Mouse (Mus musculus) spleen, postnatal 10 days (tissue): ENCODE measurements around the gene Tom1l1.
"Not testable (repeated sequence)": the region's sequence is repeated elsewhere in the genome, so short reads cannot be mapped to it uniquely, and the experiment has no call there.

ENCODE experiments used
- DNase-seq, 2 experiments: peaks; one replicate each; pipeline ENCODE4 v3.0.0; 2021 to 2022; ENCODE audit warnings: low spot score in 2 of 2

Gene Tom1l1

GRCm38 (mm10) chr11:90687460-90688416 lies at the start of gene Tom1l1:
TSS of gene Tom1l1 (minus strand) at chr11:90688366.
- DNase-seq: peak; percentile 66 to 82

GRCm38 (mm10) chr11:90733575-90733974 lies 45.4 kb upstream of the Tom1l1 start:
- peak in 1 of 2 experiments; percentile 54 for DNase-seq

- peak; percentile 55 to 77 for DNase-seq
Measured at GRCm38 (mm10) chr11:90727354-90728125, 39.4 kb upstream of the Tom1l1 start.

- DNase-seq: peak in 1 of 2 experiments; percentile 25
Measured at GRCm38 (mm10) chr11:90726730-90727129, 38.6 kb upstream of the Tom1l1 start.

GRCm38 (mm10) chr11:90722304-90722703 lies 34.1 kb upstream of the Tom1l1 start:
- DNase-seq: no peak

GRCm38 (mm10) chr11:90717719-90718118 lies 29.6 kb upstream of the Tom1l1 start:
- DNase-seq: no peak

- DNase-seq: no peak
Measured at GRCm38 (mm10) chr11:90711596-90711995, 23.4 kb upstream of the Tom1l1 start.

- DNase-seq: not testable (repeated sequence)
Measured at GRCm38 (mm10) chr11:90707134-90707533, 19.0 kb upstream of the Tom1l1 start.

GRCm38 (mm10) chr11:90697480-90698240 lies 9.5 kb upstream of the Tom1l1 start:
- DNase-seq: peak; percentile 66 to 85

- no peak for DNase-seq
Measured at GRCm38 (mm10) chr11:90695811-90696210, 7.6 kb upstream of the Tom1l1 start.

GRCm38 (mm10) chr11:90694206-90694605 lies 6.0 kb upstream of the Tom1l1 start:
- DNase-seq: no peak

GRCm38 (mm10) chr11:90690361-90690760 lies 2.2 kb upstream of the Tom1l1 start:
- DNase-seq: no peak

GRCm38 (mm10) chr11:90687040-90687439 lies 1.1 kb downstream of the Tom1l1 start:
- no peak for DNase-seq

- peak; percentile 58 to 67 for DNase-seq
Measured at GRCm38 (mm10) chr11:90686287-90687025, 1.7 kb downstream of the Tom1l1 start.

GRCm38 (mm10) chr11:90685196-90685595 lies 3.0 kb downstream of the Tom1l1 start:
- no peak for DNase-seq

GRCm38 (mm10) chr11:90684765-90685164 lies 3.4 kb downstream of the Tom1l1 start:
- no peak for DNase-seq

- no peak for DNase-seq
Measured at GRCm38 (mm10) chr11:90681171-90681570, 7.0 kb downstream of the Tom1l1 start.

GRCm38 (mm10) chr11:90678582-90678981 lies 9.6 kb downstream of the Tom1l1 start:
- no peak for DNase-seq

- no peak for DNase-seq
Measured at GRCm38 (mm10) chr11:90677771-90678288, 10.3 kb downstream of the Tom1l1 start.

- DNase-seq: no peak
Measured at GRCm38 (mm10) chr11:90677027-90677426, 11.1 kb downstream of the Tom1l1 start.
